Mouse (Mus musculus) cortical plate, adult 2 months (tissue): ENCODE data around the gene Map4k1.

Experiments used
- CTCF ChIP-seq: fragments of 200-500 bp; IDR thresholded peaks from 2 replicates; pipeline ENCODE4 v1.5.1; 2011; ENCODE audit warnings: mild to moderate bottlenecking, control low read depth, low read length; ENCODE audit not compliant: insufficient read depth; ENCODE audit errors: extremely low read depth
- POLR2A ChIP-seq: fragments of 200-500 bp; IDR thresholded peaks from 2 replicates; pipeline ENCODE4 v1.6.1; 2011; ENCODE audit warnings: mild to moderate bottlenecking, low read length, control low read depth; ENCODE audit not compliant: insufficient read depth; ENCODE audit errors: extremely low read depth

DNA sequence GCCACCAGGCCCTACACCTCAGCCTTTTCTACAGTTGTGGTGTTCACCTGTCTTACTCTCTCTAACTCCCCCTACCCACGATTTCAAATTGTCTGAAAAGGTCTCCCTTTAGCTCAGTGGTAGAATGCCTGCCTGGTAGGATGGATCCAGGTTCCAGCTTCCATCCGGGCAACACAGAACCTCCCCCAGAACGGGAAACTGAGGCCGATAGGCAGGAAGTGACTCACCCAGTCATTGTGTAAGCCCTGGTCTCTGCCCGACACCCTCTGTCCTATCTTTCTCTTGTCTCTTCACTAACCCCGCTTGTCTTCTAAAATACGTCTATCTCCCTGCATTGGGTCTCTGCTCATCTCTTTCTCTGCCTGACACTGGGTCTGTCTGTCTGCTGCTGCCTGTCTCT is 3.4 kb downstream of the Map4k1 start:
- TF ChIP-seq CTCF (no peak), POLR2A (no peak)
